In the genomic region with DNA sequence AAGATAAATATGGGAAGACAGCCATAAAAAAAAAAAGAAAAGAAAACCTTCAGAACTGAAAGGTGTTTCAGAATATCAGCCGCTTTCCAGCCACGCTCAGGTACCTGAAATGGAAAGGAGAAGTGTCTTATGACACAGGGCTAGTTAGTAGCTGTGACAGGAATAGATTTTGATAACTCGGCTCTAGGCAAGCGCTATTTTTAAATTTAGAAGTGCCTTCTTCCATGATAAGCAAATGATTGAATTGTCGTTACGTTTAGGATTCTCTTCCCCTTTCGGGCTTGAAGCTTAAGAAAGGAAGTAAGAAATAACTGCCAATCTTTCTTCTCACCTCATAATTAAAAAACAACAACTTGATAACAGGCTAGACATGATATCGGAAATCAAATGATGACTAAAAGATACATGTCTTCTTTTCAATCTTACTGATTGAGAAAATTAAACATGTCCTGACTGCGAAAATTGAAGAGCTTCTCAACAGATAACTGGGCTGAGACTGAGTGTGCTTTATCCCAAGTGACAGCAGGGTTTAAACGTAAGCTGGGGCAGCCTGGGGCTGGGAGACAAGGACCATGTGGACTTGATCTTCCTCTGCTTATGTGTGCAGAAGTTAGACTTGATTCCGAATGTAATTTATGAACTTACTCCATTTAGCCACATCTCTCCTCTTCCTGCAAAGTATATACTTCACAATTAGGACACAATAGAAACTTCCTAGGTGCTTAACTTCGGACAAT, we compare ENCODE assay signal across 1 mouse cellular context.
TF ChIP-seq lines count a peak whose summit lies in the region.

No protein-coding gene starts in this region.

TF ChIP-seq in MEL, 35 proteins besides CTCF, POLR2A, EP300 and RAD21 (continued from another document):
- TF ChIP-seq RCOR1 (IDR thresholded peaks at IDR 0.05; ENCODE audit: low read depth, low read length) (peak; percentile 34; the same call in 1 of the 2 replicates), NELFE (IDR thresholded peaks at IDR 0.05; ENCODE audit: low read depth, low read length) (no peak), E2F4 (IDR thresholded peaks at IDR 0.05; ENCODE audit: borderline replicate concordance, low read depth, low read length) (no peak)
